Mouse (Mus musculus) testis, postnatal 10 days (tissue): ENCODE results near the gene Fsip1.

Source experiments
- DNase-seq: peaks from one replicate; pipeline ENCODE4 v3.0.0; 2021; ENCODE audit warnings: low spot score

Fsip1 gene

GRCm38 (mm10) chr2:118124437-118124836 lies 132.3 kb downstream of the Fsip1 start:
- DNase-seq: peak; percentile 16

GRCm38 (mm10) chr2:118123743-118124142 lies 133.0 kb downstream of the Fsip1 start:
- DNase-seq: peak; percentile 10

- DNase-seq: peak; percentile 26
These were observed 134.5 kb downstream of the Fsip1 start for GRCm38 (mm10) chr2:118122291-118122690.

GRCm38 (mm10) chr2:118120751-118121150 lies 136.0 kb downstream of the Fsip1 start:
- no peak for DNase-seq

- DNase-seq: no peak
These were observed 136.7 kb downstream of the Fsip1 start for GRCm38 (mm10) chr2:118120095-118120494.

GRCm38 (mm10) chr2:118119684-118120083 lies 137.1 kb downstream of the Fsip1 start:
- no peak for DNase-seq

- DNase-seq: no peak
These were observed 138.3 kb downstream of the Fsip1 start for GRCm38 (mm10) chr2:118118515-118118914.

- peak; percentile 31 for DNase-seq
These were observed 138.7 kb downstream of the Fsip1 start for GRCm38 (mm10) chr2:118118045-118118444.

GRCm38 (mm10) chr2:118117401-118117800 lies 139.4 kb downstream of the Fsip1 start:
- DNase-seq: peak; percentile 31

- DNase-seq: peak; percentile 23
These were observed 139.9 kb downstream of the Fsip1 start for GRCm38 (mm10) chr2:118116754-118117290.

GRCm38 (mm10) chr2:118116180-118116579 lies 140.6 kb downstream of the Fsip1 start:
- no peak for DNase-seq

- peak; percentile 34 for DNase-seq
These were observed 141.1 kb downstream of the Fsip1 start for GRCm38 (mm10) chr2:118115647-118116046.

GRCm38 (mm10) chr2:118114671-118115070 lies 142.1 kb downstream of the Fsip1 start:
- DNase-seq: peak; percentile 23

- peak; percentile 77 for DNase-seq
These were observed 142.8 kb downstream of the Fsip1 start for GRCm38 (mm10) chr2:118113808-118114524.

- peak; percentile 58 for DNase-seq
These were observed 143.8 kb downstream of the Fsip1 start for GRCm38 (mm10) chr2:118112846-118113479.

GRCm38 (mm10) chr2:118112438-118112837 lies 144.3 kb downstream of the Fsip1 start:
- DNase-seq: no peak

GRCm38 (mm10) chr2:118111488-118112131 lies 145.2 kb downstream of the Fsip1 start, which contains the start of gene Thbs1:
Gene Thbs1 (plus strand): TSS chr2:118111876.
- DNase-seq: peak; percentile 80

- DNase-seq: peak; percentile 91
These were observed 145.7 kb downstream of the Fsip1 start for GRCm38 (mm10) chr2:118111116-118111487.

GRCm38 (mm10) chr2:118110225-118110915 lies 146.4 kb downstream of the Fsip1 start:
- DNase-seq: peak; percentile 61

GRCm38 (mm10) chr2:118102169-118102568 lies 154.6 kb downstream of the Fsip1 start:
- no peak for DNase-seq

GRCm38 (mm10) chr2:118099104-118099503 lies 157.7 kb downstream of the Fsip1 start:
- DNase-seq: no peak

GRCm38 (mm10) chr2:118091226-118091625 lies 165.5 kb downstream of the Fsip1 start:
- no peak for DNase-seq
